Mouse (Mus musculus): Measurements from ENCODE around the gene Ddx39b.

DNA sequence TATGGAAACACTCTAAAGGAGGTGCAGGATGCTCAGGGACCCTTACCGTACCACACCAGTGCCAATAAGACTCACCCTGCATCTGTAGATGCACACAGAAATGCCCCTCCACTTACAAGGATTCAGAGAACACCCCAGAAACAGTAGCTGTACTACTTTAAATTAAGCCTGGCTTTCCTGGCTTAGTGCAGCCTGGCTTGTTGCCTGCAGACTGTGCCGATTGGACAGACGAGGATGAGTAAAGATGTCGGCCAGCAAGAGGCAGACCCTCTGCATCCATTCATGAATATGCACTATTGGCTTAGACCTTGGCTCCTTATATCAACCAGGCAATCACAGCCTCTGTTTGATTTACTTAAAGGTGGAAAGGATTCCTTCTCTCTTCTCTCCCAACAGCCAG lies 18.1 kb downstream of the Ddx39b start:
- TF ChIP-seq POLR2A (IDR thresholded peaks at IDR 0.05; ENCODE audit: low read depth, low read length) (no peak), CTCF (conservative IDR thresholded peaks at IDR 0.05; ENCODE audit: insufficient read depth, insufficient read length, low read depth, low read length) (no peak)
